Mouse (Mus musculus) midbrain, postnatal 0 days (tissue): Measurements from ENCODE around the gene Lcn2. TPM values are rescaled to one million over a fixed set of nuclear protein-coding genes. Genes with fewer than 3 reads are reported as not detected.

ENCODE experiments used
- ATAC-seq: fragments of 200-750 bp; cut with Nextera tagmentation; 2 replicates; pipeline ENCODE4 v1.8.0; 2017; ENCODE audit warnings: moderate number of reproducible peaks, mild to moderate bottlenecking, moderate TSS enrichment, moderate library complexity; ENCODE audit not compliant: low FRiP score
- DNase-seq: peaks from one replicate; pipeline ENCODE4 v3.0.0-alpha.2; 2015; ENCODE audit warnings: low spot score
- H3K27ac ChIP-seq: fragments of 300-500 bp; sonication (generic); 2 replicates; pipeline ENCODE4 v1.5.1; 2014; ENCODE audit warnings: low read depth, mild to moderate bottlenecking, low read length, mixed read lengths
- H3K27me3 ChIP-seq: fragments of 300-500 bp; sonication (generic); 2 replicates; pipeline ENCODE4 v1.6.1; 2014; ENCODE audit warnings: low read length, control low read depth, mixed read lengths; ENCODE audit not compliant: insufficient read depth
- H3K36me3 ChIP-seq: fragments of 300-500 bp; sonication (generic); 2 replicates; pipeline ENCODE4 v1.6.1; 2014; ENCODE audit warnings: low read length, control low read depth, mixed read lengths; ENCODE audit not compliant: insufficient read depth
- H3K4me1 ChIP-seq: fragments of 300-500 bp; sonication (generic); 2 replicates; pipeline ENCODE4 v1.6.1; 2014; ENCODE audit warnings: mild to moderate bottlenecking, control low read depth, antibody characterized with exemption, low read length, mixed read lengths; ENCODE audit not compliant: insufficient read depth
- H3K4me2 ChIP-seq: fragments of 300-500 bp; sonication (generic); 2 replicates; pipeline ENCODE4 v1.6.1; 2014; ENCODE audit warnings: low read depth, mild to moderate bottlenecking, low read length, mixed read lengths; ENCODE audit not compliant: poor library complexity, severe bottlenecking
- H3K4me3 ChIP-seq: fragments of 300-500 bp; sonication (generic); 2 replicates; pipeline ENCODE4 v1.5.1; 2014; ENCODE audit warnings: low read depth, mild to moderate bottlenecking, low read length, moderate library complexity
- H3K9ac ChIP-seq: fragments of 300-500 bp; sonication (generic); replicated peaks from 2 replicates; pipeline ENCODE4 v1.6.1; 2014; ENCODE audit warnings: mild to moderate bottlenecking, low read length, moderate library complexity, mixed read lengths; ENCODE audit not compliant: poor library complexity, severe bottlenecking
- H3K9me3 ChIP-seq: fragments of 300-500 bp; sonication (generic); 2 replicates; pipeline ENCODE4 v1.6.1; 2016; ENCODE audit warnings: low read length, control low read depth
- CTCF ChIP-seq: IDR thresholded peaks from 2 replicates; pipeline ENCODE4 v1.5.1; 2016; ENCODE audit warnings: antibody characterized with exemption, mild to moderate bottlenecking
- WGBS: fragments of 180-500 bp; shearing (Covaris S2); extraction: QIAGEN DNeasy Blood & Tissue Kit; methylation state at CpG from one replicate; pipeline ENCODE4 v1.1.7; 2014; 5-methylcytosine and 5-hydroxymethylcytosine counted together
- polyA plus RNA-seq: library from polyadenylated mRNA; unstranded; fragments of >200 nt; fragmentation: Nextera tagmentation; extraction: Ambion mirVana; gene quantifications from 2 replicates; pipeline ENCODE4 v1.2.1, GENCODE M21; 2015
- total RNA-seq: library from RNA; depleted of rRNA; stranded (reverse); fragments of >200 nt; gene quantifications from 2 replicates; pipeline ENCODE4 v1.2.3, GENCODE M21; 2014

Lcn2 gene
- total and polyA plus RNA-seq, 2 experiments from 2014 or later, result 0.35 TPM; not detected in 1

DNA sequence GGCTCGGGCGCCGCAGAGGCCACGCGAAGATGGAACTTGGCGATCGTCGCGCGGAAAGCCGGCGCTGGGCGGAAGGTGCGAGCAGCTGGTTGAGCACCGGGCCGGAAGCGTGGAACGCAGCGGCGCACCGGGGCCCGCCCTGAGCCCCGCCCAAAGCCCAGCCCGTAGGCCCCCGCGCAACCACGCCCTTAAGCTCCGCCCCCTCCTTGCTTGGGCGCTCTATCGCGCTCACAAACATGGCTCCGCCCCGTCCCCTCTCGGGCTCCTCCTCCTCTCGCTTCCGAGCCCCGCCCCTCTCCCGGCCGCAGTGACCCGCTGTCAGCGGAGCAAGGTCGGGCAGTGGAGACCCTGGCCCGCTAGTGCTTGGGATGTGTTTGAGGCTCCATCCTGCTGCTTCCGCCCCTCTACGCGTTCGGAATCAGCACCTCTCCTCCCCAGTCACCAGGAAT is 6.3 kb downstream of the Lcn2 start, which contains the start of gene 1110008P14Rik:
Gene 1110008P14Rik, minus strand, starts transcription at position 164 of the 449 bp plus-strand sequence.
- TF ChIP-seq CTCF, result no peak
- H3K27ac ChIP-seq, result peak within 1 kb of the TSS; percentile 75
- peak within 1 kb of the TSS; percentile 62 for H3K4me3 ChIP-seq
- H3K36me3 ChIP-seq, result peaks cover 27% of the 10 kb centered on the region
- WGBS, result 0% methylated on average over 39 of the region's 47 CpGs
- H3K27me3 ChIP-seq, result no peaks in the 10 kb centered on the region
- H3K9me3 ChIP-seq, result no peaks in the 10 kb centered on the region
- DNase-seq (peak; percentile 90), ATAC-seq (peak; percentile 78)
- H3K4me2 ChIP-seq, result peak within 1 kb of the TSS; percentile 95
- H3K9ac ChIP-seq, result peak within 1 kb of the TSS; percentile 74
- peaks cover 4% of the 10 kb centered on the region; the same call in 1 of the 2 replicates for H3K4me1 ChIP-seq

DNA sequence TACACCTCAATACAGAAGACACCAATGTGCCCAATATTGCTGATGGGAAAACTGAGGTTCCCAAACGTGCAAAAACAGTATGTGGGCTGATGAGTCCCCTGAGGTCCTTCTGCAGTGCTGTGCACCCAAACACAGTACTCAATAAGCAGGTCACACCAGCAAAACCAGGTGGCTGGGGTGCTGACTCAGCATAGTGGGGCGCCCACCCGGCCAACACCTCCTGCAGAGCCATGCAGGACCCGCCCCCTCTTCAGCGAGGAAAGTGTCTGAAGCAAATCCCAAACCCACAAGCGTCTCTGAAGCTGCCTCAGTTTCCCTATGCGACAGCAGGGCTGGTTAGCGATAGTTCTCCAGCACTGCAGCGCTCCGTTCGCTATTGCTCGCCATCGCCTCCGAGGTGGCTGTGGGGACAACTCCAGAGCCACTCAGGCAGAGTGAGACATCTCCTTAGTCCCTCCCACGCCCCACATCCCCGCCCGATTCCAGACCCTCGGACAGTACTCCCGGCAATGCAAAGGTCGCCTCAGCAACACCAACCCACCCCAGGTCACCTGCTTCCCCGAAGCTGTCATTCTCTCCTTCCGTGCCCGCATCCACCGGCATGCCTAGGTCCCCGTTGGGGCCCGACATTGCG is 6.8 kb downstream of the Lcn2 start:
- no peak for TF ChIP-seq CTCF
- Histone ChIP-seq H3K4me1 (peaks cover 4% of the 10 kb centered on the region; the same call in 1 of the 2 replicates), H3K4me2 (peak overlapping the region; percentile 95), H3K27ac (peak overlapping the region; percentile 75; the same call in 1 of the 2 replicates), H3K4me3 (peak overlapping the region; percentile 62), H3K27me3 (no peaks in the 10 kb centered on the region), H3K9me3 (no peaks in the 10 kb centered on the region), H3K36me3 (peaks cover 32% of the 10 kb centered on the region), H3K9ac (peak overlapping the region; percentile 74)
- DNase-seq, result peak; percentile 47
- ATAC-seq, result peak; percentile 51
- 1% methylated on average over 27 of the region's 27 CpGs for WGBS

DNA sequence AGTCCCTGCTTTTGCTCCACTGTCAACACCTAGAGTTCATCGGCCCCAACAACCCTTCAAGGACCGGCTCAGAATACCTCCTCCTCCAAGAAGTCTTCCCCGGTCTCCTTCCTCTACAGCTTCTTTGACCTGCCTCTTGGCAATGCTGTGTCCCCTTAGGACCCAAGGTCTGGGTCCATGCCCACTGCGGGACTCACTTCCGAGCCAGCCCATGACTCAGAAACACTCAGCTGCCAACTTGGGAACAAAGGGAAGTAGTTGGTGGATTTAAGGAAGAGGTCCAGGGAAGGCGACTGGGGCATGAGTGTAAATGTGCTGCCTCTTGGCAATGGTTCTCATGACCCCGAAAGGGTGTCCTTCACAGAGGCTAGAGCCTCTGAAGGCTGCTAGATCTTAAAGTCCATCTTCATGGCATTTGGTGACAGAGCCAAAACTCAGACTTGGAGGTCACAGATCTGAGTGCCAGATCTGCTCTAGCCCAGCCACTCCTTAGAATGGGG is 8.0 kb downstream of the Lcn2 start:
- Histone ChIP-seq H3K9me3 (no peaks in the 10 kb centered on the region), H3K9ac (no peak overlapping the region), H3K4me1 (peaks cover 4% of the 10 kb centered on the region; the same call in 1 of the 2 replicates), H3K4me3 (no peak overlapping the region), H3K4me2 (no peak overlapping the region), H3K36me3 (peaks cover 44% of the 10 kb centered on the region), H3K27me3 (no peaks in the 10 kb centered on the region), H3K27ac (no peak overlapping the region)
- 90% methylated on average over 7 of the region's 7 CpGs for WGBS
- ATAC-seq (no peak), DNase-seq (no peak)
- no peak for TF ChIP-seq CTCF

DNA sequence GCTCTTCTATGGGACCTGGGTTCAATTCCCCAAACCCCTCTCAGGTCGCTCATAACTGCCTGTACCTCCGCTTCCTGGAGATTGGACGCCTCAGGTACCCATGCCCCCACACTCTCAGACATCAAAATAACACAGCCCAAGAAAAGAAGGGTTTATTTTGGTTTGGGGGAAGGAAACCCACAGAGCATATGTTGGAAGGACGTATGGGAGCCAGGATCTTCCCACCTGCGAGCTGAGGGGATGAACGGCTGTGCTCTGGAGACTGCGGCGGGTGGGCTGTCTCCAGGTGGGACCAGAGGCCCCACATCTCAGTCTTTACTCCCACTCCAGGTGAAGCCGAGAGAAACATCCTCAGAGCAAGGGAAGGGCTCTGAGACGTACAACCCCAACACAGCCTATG is 11.1 kb downstream of the Lcn2 start:
- Histone ChIP-seq H3K4me1 (peaks cover 4% of the 10 kb centered on the region; the same call in 1 of the 2 replicates), H3K27ac (no peak overlapping the region), H3K9ac (no peak overlapping the region), H3K4me3 (no peak overlapping the region), H3K9me3 (no peaks in the 10 kb centered on the region), H3K27me3 (no peaks in the 10 kb centered on the region), H3K36me3 (peaks cover 65% of the 10 kb centered on the region), H3K4me2 (no peak overlapping the region)
- ATAC-seq, result no peak
- TF ChIP-seq CTCF, result no peak
- no peak for DNase-seq
- 96% methylated on average over 10 of the region's 10 CpGs for WGBS

DNA sequence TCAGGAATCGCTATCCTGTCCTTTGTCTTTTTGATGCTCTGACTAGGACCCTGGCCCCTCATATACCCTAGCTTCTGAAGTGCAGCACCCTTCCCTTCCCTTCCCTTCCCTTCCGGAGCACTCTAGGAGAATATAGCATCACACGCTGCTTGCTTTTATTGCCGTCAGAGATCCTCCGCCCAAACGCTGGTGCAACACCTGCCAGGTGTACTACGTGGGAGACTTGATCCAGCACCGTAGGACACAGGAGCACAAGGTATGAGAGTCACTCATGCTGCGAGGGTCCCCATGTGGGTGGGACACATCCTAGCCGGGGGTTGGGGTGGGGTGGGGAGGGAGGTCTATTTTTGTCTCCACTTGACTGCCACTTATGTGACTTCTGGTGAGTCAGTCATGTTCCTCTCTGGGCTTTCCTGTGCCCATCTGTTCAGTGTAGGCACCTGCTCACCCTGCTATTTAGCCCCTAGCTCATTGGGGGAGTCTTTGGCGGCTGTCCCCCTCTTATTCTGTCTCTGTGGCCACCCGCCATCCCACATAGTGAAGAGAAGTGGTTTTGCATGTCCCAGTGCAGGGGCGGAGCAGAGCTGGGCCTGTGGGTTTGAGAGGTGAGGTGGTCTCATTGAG is 12.6 kb downstream of the Lcn2 start:
- no peak for ATAC-seq
- Histone ChIP-seq H3K27ac (no peak overlapping the region), H3K4me1 (no peaks in the 10 kb centered on the region), H3K36me3 (peaks cover 80% of the 10 kb centered on the region), H3K9me3 (no peaks in the 10 kb centered on the region), H3K4me3 (no peak overlapping the region), H3K4me2 (no peak overlapping the region), H3K27me3 (no peaks in the 10 kb centered on the region), H3K9ac (no peak overlapping the region)
- 92% methylated on average over 13 of the region's 13 CpGs for WGBS
- no peak for TF ChIP-seq CTCF
- DNase-seq, result no peak

DNA sequence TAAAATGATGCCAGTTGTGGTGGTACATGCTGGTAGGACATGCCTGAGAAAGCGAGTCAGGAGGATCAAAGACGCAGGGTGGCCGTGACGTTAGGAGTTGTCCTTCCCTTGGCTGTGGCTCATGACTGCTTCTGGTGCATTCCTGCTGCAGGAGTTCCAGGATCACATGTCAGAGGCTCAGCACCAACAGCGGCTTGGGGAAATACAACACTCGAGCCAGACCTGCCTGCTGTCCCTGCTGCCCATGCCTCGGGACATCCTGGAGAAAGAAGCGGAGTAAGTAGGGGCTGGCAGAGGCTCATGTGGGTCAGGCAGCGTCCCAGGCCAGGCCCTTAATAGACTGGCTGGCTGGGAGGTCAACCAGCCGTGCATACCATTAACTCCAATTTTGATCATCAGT is 13.9 kb downstream of the Lcn2 start:
- 93% methylated on average over 10 of the region's 10 CpGs for WGBS
- ATAC-seq, result no peak
- no peaks in the 10 kb centered on the region for H3K27me3 ChIP-seq

More for the DNA sequence above, 13.9 kb downstream of the Lcn2 start:
- Histone ChIP-seq H3K36me3 (peaks cover 83% of the 10 kb centered on the region), H3K9me3 (no peaks in the 10 kb centered on the region), H3K4me3 (no peak overlapping the region), H3K4me2 (no peak overlapping the region), H3K9ac (no peak overlapping the region), H3K27ac (no peak overlapping the region), H3K4me1 (no peaks in the 10 kb centered on the region)
- no peak for DNase-seq
- no peak for TF ChIP-seq CTCF
